Mouse (Mus musculus): Measurements from ENCODE around the gene Rad51c.

The Rad51c gene

GRCm38 (mm10) chr11:87385676-87386075 lies 19.1 kb downstream of the Rad51c start:
- in situ Hi-C loops (cut with MboI, MseI), result loop anchor here (25.0 kb wide), 1 partner anchor 173 kb away; no protein-coding TSS in a partner anchor

DNA sequence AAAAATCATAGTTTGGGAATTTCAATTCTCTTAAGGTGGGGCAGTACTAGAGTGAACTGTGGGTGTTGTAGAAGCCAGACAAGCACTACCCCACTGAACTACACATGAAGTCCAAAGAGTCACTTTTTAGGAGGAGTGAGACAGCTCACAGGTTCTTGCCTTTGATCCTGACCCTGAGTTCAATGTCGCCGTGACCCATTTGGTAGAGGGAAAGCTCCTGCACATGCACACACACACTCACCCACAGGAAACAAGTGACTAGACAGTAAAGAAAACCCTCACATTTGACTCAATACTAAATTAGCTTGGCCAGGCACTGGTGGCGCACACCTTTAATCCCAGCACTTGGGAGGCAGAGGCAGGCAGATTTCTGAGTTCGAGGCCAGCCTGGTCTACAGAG lies 20.2 kb downstream of the Rad51c start:
- in situ Hi-C loops (cut with MboI, MseI), result loop anchor here (25.0 kb wide), 1 partner anchor 172 kb away; no protein-coding TSS in a partner anchor

DNA sequence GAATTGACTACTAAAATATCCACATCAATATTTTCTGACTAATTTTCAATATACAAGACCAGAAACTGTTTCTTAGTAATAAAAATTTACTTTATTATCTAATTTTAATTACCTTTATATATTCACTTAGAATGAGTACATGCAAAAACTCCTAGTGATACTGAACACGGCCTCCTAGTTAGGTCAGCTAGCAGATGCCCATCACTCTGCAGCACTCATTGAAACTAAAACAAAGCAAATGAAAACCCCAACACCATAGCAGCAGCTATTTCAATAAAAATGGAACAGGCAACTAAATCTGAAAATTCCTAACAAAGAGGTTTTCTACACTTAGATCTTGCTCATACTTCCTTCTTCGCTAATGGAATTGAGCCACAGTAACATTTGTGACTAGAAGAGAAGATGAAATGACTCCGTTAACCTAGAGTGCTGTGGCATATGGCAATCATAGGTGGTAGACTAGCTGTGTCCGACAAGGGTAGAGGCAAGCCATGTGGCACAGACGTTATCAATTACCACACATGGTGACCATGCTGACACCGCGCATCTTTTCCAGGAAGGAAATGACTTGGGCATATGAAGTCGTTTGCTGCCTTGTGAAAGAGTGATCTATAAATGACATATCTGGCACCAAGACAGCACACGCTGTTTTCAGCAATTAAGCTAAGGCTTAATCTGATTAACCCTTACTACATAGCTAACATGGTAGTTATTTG lies 36.7 kb downstream of the Rad51c start:
- in situ Hi-C loops (cut with MboI, MseI), result no loop called here

DNA sequence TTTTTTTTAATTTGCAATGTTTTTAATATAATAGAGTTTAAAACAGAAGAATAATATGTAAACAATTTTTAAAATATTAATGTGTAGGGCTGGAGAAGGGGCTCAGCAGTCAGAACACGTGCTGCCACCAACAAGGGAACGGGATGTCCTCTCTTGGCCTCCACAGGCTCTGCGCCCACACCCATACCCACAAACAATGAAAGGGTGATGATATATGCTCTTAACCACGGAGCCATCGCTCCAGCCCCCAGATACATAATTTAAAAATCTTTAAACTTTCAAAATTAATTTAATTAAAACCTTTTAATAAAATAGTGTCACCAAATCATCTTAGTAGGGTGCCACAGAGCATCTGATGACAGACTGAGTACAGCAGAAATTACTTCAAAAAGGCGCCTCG lies 37.7 kb downstream of the Rad51c start:
- in situ Hi-C loops (cut with MboI, MseI), result no loop called here

GRCm38 (mm10) chr11:87365120-87365519 lies 39.6 kb downstream of the Rad51c start:
- in situ Hi-C loops (cut with MboI, MseI), result no loop called here

DNA sequence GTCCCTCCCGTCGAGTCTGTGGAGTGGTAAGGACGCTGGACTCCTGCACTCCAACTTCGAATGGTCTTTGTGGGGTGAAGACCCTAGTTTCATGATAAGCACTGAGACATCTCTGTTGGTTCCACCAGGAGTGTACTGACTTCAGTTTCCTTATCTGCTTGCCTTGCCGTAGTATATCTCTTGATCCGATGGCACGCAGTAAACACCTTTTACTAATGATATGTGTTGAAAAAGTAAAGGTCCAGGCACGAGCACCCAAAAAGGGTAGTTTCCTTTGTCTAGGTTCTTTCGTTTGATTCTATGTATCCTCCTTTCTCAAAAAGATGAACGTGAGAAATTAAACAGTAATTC lies 45.5 kb downstream of the Rad51c start:
- in situ Hi-C loops (cut with MboI, MseI), result no loop called here

GRCm38 (mm10) chr11:87358331-87359261 lies 46.2 kb downstream of the Rad51c start, which contains the start of gene Ppm1e:
Gene Ppm1e, minus strand, starts transcription at chr11:87359023.
- in situ Hi-C loops (cut with MboI, MseI), result no loop called here

- in situ Hi-C loops (cut with MboI, MseI), result no loop called here
These were observed 47.1 kb downstream of the Rad51c start for GRCm38 (mm10) chr11:87357317-87358300.

GRCm38 (mm10) chr11:87354861-87355260 lies 49.9 kb downstream of the Rad51c start:
- in situ Hi-C loops (cut with MboI, MseI), result no loop called here

GRCm38 (mm10) chr11:87353646-87354170 lies 51.0 kb downstream of the Rad51c start:
- in situ Hi-C loops (cut with MboI, MseI), result no loop called here
